Mouse (Mus musculus) E14TG2a.4 (cell line): Measurements from ENCODE around the gene Slc13a2.
A peak's percentile ranks its signal among the peaks of the same experiment; 100 is the strongest.

Experiments used
- H3K27me3 ChIP-seq: 2 replicates; pipeline ENCODE4 v1.6.1; 2014; ENCODE audit warnings: low read length, control low read depth; ENCODE audit not compliant: insufficient read depth
- H3K36me3 ChIP-seq: 2 replicates; pipeline ENCODE4 v1.6.1; 2014; ENCODE audit warnings: low read length, control low read depth; ENCODE audit not compliant: insufficient read depth
- H3K4me1 ChIP-seq: replicated peaks from 2 replicates; pipeline ENCODE4 v1.6.1; 2014; ENCODE audit warnings: low read depth, low read length, control low read depth
- H3K4me3 ChIP-seq: replicated peaks from 2 replicates; pipeline ENCODE4 v1.5.1; 2014; ENCODE audit warnings: mild to moderate bottlenecking, low read length
- H3K9me3 ChIP-seq: 2 replicates; pipeline ENCODE4 v1.6.1; 2014; ENCODE audit warnings: low read length, control low read depth
- CTCF ChIP-seq: conservative IDR thresholded peaks from 2 replicates; pipeline ENCODE4 v1.5.1; 2014; ENCODE audit warnings: low read length
- NANOG ChIP-seq: IDR thresholded peaks from 2 replicates; pipeline ENCODE4 v1.6.1; 2014; ENCODE audit warnings: borderline replicate concordance, low read length, mixed read lengths
- POU5F1 ChIP-seq: IDR thresholded peaks from 2 replicates; pipeline ENCODE4 v1.6.1; 2014; ENCODE audit warnings: low read length, borderline replicate concordance

Slc13a2 gene

DNA sequence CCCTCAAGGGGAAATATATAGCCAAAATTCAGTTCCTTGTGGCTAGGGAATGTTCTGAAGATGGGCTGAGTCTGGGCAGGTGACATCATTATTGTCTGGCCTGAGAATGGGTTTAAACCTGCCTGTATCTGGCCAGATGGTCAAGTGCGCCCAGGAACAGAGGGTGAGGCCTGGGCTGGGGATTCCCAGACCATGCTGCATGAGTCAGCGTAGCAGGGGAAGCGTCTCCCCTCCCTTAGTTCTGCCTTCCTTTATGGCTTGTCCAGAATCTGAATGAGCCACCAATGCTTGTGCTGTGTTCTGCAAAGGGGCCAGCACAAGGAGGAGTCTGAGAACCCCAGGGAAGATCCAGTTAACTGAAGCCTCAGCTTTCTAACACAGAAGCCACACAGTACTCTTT lies 25.2 kb upstream of the Slc13a2 start:
- H3K4me1 ChIP-seq = peaks cover 18% of the 10 kb centered on the region
- no peak overlapping the region for H3K4me3 ChIP-seq
- H3K9me3 ChIP-seq = no peaks in the 10 kb centered on the region
- H3K36me3 ChIP-seq = no peaks in the 10 kb centered on the region
- 0 out of 2 replicates have a peak, but pooled peaks cover under 1% of the 10 kb centered on the region for H3K27me3 ChIP-seq
- TF ChIP-seq NANOG (no peak), CTCF (no peak), POU5F1 (no peak)

DNA sequence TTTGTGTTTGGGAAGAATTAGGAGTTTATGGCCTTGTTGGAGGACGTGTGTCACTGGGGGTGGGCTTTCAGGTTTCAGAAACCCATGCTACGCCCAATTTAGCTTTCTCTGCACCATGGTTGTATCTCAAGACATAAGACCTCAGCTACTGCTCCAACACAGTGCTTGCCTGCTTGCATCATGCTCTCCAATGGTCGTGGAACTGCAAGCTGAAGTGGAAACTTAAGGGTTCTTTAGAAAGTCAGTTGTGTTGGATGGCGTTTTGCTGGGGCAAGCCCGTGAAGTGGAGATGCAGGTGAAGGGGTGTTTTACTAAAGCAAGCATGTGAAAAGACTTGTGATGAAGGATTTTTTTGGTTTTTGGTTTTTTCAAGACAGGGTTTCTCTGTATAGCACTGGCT lies 21.1 kb upstream of the Slc13a2 start:
- H3K9me3 ChIP-seq = no peaks in the 10 kb centered on the region
- no peak for TF ChIP-seq CTCF
- no peaks in the 10 kb centered on the region for H3K36me3 ChIP-seq
- no peaks in the 10 kb centered on the region for H3K27me3 ChIP-seq
- no peak overlapping the region for H3K4me3 ChIP-seq
- H3K4me1 ChIP-seq = peaks cover 15% of the 10 kb centered on the region

DNA sequence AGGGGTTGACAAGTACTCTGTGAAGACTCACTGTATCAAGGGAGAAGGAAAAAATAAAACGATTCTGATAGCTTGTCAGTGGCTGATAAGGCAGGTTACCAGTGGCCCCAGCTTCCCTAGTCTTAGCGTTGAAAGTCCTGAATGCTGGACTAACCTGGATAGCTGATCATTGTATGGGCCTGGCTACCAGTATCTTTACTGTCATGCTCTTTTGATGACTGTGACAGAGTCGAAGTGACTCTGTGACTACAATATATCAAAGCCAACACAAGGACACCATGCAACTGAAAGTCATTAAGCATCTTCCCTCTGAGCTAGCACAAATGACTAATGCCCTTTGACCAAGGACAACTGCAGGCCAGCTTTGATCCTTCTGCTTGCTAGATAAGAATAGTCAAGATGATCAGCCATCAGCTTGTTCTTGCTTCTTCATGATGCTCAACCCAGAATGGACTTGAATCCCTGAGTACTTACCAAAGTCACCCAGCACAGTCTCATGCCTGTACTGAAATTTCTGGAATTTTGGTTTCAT lies 16.4 kb upstream of the Slc13a2 start:
- TF ChIP-seq NANOG (no peak), POU5F1 (no peak), CTCF (no peak)

DNA sequence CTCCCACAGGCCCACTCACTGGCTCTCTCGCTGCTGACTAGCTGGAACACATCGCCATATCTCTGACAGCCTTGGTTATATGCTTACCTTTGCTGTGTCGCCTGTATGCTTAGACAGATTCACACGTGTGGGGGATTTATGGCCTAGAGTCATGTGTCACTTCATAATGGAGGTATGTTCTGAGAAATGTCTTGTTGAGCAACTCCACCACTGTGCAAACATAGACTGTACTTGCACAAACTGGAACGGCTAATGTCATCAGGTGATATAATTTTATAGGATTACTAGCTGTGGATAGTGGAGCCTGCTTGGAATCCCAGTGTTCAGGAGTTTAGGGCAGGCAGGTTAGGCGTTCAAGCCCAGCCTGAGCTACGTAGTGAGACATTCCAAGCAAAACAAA lies 15.2 kb upstream of the Slc13a2 start:
- Histone ChIP-seq H3K36me3 (no peaks in the 10 kb centered on the region), H3K9me3 (no peaks in the 10 kb centered on the region), H3K27me3 (peaks cover 6% of the 10 kb centered on the region), H3K4me3 (no peak overlapping the region), H3K4me1 (peaks cover 34% of the 10 kb centered on the region)
- no peak for TF ChIP-seq NANOG
- no peak for TF ChIP-seq POU5F1
- no peak for TF ChIP-seq CTCF

More for the DNA sequence above, 16.4 kb upstream of the Slc13a2 start:
- Histone ChIP-seq H3K4me1 (peaks cover 33% of the 10 kb centered on the region), H3K4me3 (no peak overlapping the region), H3K27me3 (0 out of 2 replicates have a peak, but pooled peaks cover 2% of the 10 kb centered on the region), H3K36me3 (no peaks in the 10 kb centered on the region), H3K9me3 (no peaks in the 10 kb centered on the region)

DNA sequence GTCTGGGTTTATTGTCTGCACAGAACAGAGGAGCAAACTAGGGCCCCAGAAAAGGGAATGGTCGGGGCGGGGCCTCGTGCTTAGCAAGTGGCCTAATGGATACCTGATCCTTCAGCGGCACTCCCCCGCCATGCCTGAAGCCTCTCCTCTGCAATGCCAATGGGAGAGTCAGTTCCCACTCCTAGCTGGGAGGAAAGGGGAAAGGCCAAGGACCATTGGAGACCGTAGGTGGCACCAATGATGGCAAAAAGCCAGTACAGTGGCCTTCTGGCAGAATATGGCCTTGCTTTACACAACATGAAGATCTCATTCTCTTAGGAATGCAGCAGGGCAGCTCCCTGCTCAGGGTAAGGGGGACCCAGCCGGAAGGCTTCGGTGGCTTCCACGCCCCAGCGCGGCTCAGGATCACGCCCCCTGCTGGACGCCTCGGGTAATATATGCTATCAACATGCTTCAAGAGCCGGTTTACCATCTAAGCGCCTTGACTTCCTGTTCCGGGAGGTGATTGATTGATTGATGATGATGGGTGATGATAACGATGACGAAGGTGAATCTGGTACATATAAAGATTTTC lies 13.8 kb upstream of the Slc13a2 start:
- H3K4me3 ChIP-seq = peak overlapping the region; percentile 68
- no peaks in the 10 kb centered on the region for H3K36me3 ChIP-seq

DNA sequence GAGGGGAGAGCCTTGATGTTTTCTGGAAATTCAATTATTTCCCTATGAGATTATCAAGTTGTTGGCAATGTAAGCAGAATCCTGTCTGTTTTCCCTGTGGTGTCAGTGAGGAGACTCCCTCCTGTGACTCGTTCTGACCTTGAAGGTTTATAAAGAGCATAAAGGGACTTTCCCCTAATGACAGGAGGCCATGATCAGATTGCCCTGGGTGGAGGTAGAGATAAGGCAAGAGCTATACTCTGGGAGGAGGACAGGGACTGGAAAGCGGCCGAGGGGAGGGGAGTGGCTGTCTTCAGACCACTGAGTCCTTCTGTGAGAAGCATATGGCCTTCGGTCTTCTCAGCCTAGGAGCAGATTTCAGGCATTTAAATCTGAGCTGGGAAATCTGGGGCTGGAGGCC lies 12.0 kb upstream of the Slc13a2 start:
- Histone ChIP-seq H3K36me3 (no peaks in the 10 kb centered on the region), H3K4me1 (peaks cover 54% of the 10 kb centered on the region), H3K4me3 (no peak overlapping the region), H3K9me3 (no peaks in the 10 kb centered on the region), H3K27me3 (peaks cover 6% of the 10 kb centered on the region)
- TF ChIP-seq CTCF (no peak), POU5F1 (no peak), NANOG (no peak)

More for the DNA sequence above, 13.8 kb upstream of the Slc13a2 start:
- H3K27me3 ChIP-seq = peaks cover 6% of the 10 kb centered on the region
- no peaks in the 10 kb centered on the region for H3K9me3 ChIP-seq
- peaks cover 43% of the 10 kb centered on the region for H3K4me1 ChIP-seq
- peak; percentile 78 for TF ChIP-seq CTCF
- no peak for TF ChIP-seq NANOG

DNA sequence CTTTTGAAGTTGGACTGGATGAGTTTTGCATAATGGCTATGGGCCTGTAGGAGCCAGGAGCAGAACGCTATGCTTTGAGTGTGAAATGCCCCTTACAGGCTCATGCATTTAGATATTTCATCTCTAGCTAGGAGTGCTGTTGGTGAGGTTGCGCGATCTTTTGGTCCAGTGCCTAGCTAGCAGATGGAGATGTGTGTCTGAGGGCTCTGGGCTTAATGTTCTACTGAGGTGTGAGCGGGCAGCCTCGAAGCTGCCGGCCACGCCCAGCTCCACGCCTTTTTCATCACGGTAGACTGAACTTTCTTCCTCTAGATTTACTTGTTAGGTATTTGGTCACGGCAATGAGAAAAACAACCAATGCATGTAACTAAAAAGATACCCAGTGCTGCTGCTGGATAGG lies 9.2 kb upstream of the Slc13a2 start:
- H3K36me3 ChIP-seq = no peaks in the 10 kb centered on the region
- H3K9me3 ChIP-seq = no peaks in the 10 kb centered on the region
- TF ChIP-seq NANOG (no peak), POU5F1 (no peak), CTCF (no peak)
- no peak overlapping the region for H3K4me3 ChIP-seq
- peaks cover 6% of the 10 kb centered on the region for H3K27me3 ChIP-seq
- H3K4me1 ChIP-seq = peaks cover 70% of the 10 kb centered on the region

DNA sequence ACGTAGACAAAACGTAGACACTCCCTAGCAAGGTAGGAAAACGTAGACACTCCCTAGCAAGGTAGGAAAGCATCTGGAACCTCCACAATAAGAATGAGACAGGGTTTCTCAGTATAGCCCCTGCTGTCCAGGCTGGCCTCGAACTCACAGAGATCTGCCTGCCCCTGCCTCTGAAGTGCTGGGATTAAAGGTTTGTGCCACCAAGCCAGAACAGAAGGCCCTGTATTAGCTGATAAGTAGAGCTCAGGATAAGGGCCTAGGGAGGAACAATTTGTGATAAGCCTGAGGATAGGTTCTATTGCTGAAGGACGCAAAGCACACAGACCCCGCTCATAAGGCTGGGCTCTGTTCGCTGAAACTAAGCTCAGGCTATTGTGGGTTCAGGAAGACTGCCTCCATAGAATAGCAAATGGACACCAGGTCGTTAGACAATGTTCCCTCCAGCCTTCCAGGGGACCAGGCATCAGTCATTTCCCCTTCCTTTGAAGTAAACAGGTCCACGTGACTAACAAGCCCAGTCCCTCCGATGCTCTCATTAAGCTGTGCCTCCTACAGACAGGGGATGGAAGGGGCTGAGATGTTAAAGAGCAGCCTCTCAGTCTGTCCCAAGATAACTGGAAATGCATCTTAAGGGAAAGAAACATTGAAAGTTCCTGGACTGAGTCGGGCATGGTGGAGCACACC lies 8.3 kb upstream of the Slc13a2 start:
- H3K4me1 ChIP-seq = peaks cover 63% of the 10 kb centered on the region
- peaks cover 11% of the 10 kb centered on the region for H3K27me3 ChIP-seq
- TF ChIP-seq POU5F1 (no peak), CTCF (no peak), NANOG (no peak)
- H3K36me3 ChIP-seq = no peaks in the 10 kb centered on the region
- no peaks in the 10 kb centered on the region for H3K9me3 ChIP-seq
- no peak overlapping the region; the same call in 1 of the 2 replicates for H3K4me3 ChIP-seq
